Mouse (Mus musculus) gastrocnemius, adult 2 months (tissue): ENCODE data around the gene Pdia5. TPM values are rescaled to one million over a fixed set of nuclear protein-coding genes. Genes with fewer than 3 reads are reported as not detected.

ENCODE experiments used
- DNase-seq: peaks from one replicate; pipeline ENCODE4 v3.0.0; 2022
- H3K27ac ChIP-seq: fragments of 200-600 bp; 2 replicates; pipeline ENCODE4 v1.8.1; 2022; ENCODE audit warnings: mild to moderate bottlenecking
- H3K4me3 ChIP-seq: fragments of 200-600 bp; 2 replicates; pipeline ENCODE4 v1.8.1; 2022; ENCODE audit warnings: mild to moderate bottlenecking, moderate library complexity
- CTCF ChIP-seq: fragments of 200-600 bp; IDR thresholded peaks from 2 replicates; pipeline ENCODE4 v1.8.1; 2022; ENCODE audit warnings: antibody characterized with exemption, mild to moderate bottlenecking, moderate library complexity
- intact Hi-C: fragments of 180-260 bp; cut with DNase I; formaldehyde crosslinking; loops from one replicate; pipeline ENCODE4 v1.15.1; 2025
- total RNA-seq, 2 experiments: library from RNA; stranded (reverse); gene quantifications; 2 replicates each; pipeline ENCODE4 v1.2.3; 2021

Pdia5 gene
- total RNA-seq, 2 experiments from 2014 or later, result 1.2 to 2.5 TPM

DNA sequence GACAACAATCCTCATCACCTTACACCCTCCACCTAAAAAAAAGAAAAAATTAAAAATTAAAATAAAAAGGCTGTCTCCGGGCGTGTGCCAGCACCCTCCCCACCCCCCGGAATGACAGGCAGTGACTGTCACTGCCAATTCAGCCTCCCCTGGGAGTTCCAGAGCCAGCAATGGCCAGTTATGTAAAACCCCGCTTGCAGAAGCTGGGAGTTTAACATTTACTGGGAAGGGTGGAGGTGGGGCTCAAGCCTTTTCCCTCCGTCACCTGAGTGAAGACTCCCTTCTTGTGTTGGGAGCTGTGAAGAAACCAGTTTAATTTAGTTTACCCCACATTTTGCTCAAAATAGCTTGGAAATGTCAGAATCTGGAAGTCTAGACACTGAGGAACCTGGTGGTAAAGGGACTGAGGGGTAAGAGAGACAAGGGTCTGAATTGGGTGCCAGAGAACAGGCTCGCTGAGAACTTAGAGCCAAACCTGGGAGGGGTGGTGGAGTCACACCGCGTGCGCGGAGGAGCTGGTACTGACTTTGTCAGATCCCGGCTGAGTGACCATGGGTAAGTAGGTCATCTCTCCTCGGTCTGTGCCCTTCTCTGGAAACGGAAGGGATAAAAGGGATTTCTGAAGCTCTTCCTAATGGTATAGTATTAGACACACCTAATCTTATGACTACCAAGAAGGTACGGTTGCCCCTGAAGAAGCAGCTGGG, 18.0 kb downstream of the Pdia5 start:
- peak overlapping the region; percentile 2; the same call in 1 of the 2 replicates for H3K27ac ChIP-seq
- intact Hi-C loops, result no loop called here
- no peak overlapping the region for H3K4me3 ChIP-seq
- DNase-seq, result no peak
- TF ChIP-seq CTCF, result no peak

DNA sequence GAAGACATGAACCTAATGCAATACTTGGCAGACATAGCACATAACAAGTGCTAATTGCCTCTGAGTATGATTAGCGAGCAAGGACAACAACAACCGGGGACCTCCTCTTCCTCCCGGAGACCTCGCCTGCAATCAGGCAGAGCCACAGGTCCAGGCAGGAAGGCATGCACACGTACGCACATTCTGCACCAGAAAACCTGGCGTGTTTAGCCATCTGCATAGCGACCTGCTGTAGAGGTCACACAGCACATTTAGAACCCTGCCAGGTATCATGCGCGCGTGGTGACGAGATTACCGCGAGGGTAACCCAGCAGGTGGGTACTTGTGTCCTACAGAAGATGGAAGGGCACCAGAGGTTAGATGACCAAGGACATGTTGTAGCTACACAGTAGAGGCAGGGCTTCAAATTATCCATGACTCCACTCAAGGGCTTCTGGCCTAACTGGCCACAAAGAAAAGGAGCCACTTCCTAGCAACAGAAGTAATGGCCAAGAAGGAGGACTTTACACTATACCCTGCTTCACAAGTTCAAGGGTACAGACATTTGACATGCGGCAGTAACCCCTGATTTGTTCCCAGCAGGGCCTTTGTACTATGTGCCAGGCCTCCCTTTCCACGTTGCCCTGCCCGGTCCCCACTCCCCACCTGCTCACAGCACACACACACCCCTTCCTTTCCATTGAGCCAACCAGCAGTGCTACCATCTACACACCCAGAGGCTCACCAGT, 18.7 kb downstream of the Pdia5 start:
- intact Hi-C loops, result no loop called here
- DNase-seq, result no peak
- Histone ChIP-seq H3K27ac (peak overlapping the region; percentile 57), H3K4me3 (no peak overlapping the region)
- no peak for TF ChIP-seq CTCF

GRCm38 (mm10) chr16:35470983-35471382, 19.7 kb downstream of the Pdia5 start:
- no peak overlapping the region for H3K4me3 ChIP-seq
- H3K27ac ChIP-seq, result no peak overlapping the region
- no peak for DNase-seq
- intact Hi-C loops, result no loop called here
- TF ChIP-seq CTCF, result no peak

DNA sequence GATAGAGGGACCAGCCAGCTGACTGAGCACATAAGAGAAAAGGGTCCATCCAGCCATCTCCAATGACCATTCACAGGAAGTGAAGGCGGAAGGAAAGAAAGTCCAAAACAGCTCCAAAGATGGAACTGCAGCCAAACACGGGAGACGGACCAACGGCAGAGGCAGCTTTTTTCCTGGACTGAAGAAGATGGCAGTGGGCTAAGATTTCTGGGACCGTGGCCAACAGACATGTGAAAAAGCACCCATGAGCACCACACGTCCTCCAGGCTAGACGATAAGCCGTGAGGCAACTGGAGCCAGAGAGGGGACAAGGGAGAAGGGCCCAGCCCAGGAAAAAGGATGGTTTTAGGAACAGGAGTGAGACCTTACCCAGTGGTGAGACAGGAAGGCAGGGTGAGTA, 20.6 kb downstream of the Pdia5 start:
- DNase-seq, result no peak
- intact Hi-C loops, result no loop called here
- TF ChIP-seq CTCF, result no peak
- Histone ChIP-seq H3K4me3 (no peak overlapping the region), H3K27ac (no peak overlapping the region)

GRCm38 (mm10) chr16:35469016-35469415, 21.7 kb downstream of the Pdia5 start:
- Histone ChIP-seq H3K27ac (no peak overlapping the region), H3K4me3 (no peak overlapping the region)
- intact Hi-C loops, result no loop called here
- TF ChIP-seq CTCF, result no peak
- no peak for DNase-seq

GRCm38 (mm10) chr16:35467044-35467443, 23.6 kb downstream of the Pdia5 start:
- intact Hi-C loops, result no loop called here

DNA sequence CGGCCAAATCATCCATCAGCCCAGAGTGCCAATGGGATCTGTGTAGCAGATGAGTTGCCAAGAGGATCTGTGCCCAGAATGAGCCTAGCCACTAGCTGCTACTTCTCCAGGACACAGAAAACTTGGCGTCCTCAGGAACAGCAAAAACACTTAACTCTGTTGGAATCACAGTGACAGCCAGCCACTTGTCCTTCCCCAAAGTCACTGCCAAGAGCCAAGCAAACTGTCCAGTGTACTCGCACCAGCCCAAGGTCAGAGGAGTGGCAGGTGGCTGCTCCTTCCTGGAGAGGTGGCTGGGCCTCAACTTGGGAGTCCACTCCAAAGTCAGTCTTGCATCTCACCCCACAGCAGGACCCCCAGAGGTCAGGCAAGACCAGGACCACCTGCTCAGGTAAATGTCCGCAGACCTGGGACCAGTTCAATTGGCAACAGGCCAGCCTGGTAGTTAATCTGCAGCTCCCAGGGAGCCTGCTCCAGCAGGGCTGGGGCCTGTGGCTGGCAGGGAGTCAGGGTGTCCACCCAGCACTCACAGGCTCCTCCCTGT, 24.8 kb downstream of the Pdia5 start:
- Histone ChIP-seq H3K4me3 (no peak overlapping the region), H3K27ac (no peak overlapping the region)
- intact Hi-C loops, result no loop called here
- no peak for TF ChIP-seq CTCF
- no peak for DNase-seq

More at GRCm38 (mm10) chr16:35467044-35467443, 23.6 kb downstream of the Pdia5 start:
- H3K4me3 ChIP-seq, result no peak overlapping the region
- no peak for TF ChIP-seq CTCF
- no peak for DNase-seq
- no peak overlapping the region for H3K27ac ChIP-seq

DNA sequence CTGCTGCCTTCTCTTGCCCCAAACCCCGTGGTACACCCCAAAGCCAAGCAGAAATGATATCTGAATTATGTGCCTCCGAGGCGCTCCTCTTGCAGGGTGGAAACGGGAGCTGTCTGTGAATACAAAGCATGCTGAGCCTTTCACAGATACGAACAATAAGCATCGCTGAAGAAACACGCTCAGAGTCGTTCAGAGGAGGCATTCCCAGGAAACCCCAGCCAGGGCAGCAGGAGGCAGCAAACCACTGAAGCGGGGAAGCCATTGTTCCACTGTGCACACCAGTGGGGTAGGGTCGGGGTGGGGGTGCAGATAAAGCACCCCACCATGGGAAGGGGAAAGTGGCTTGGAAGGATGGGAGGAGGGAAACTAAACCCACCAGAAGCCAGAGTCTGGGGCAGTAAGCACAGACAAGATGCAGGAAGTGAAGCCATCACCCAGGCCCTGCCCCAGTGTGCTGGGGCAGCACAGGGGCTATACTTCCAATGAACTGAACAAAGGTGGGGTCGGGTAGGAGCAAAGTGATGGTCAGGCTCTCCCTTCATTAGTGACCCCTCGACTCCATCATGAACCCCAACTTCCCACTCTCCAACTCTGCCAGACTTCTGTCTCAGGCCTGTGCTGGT, 25.9 kb downstream of the Pdia5 start:
- TF ChIP-seq CTCF, result no peak
- Histone ChIP-seq H3K27ac (no peak overlapping the region), H3K4me3 (no peak overlapping the region)
- intact Hi-C loops, result no loop called here
- DNase-seq, result no peak

DNA sequence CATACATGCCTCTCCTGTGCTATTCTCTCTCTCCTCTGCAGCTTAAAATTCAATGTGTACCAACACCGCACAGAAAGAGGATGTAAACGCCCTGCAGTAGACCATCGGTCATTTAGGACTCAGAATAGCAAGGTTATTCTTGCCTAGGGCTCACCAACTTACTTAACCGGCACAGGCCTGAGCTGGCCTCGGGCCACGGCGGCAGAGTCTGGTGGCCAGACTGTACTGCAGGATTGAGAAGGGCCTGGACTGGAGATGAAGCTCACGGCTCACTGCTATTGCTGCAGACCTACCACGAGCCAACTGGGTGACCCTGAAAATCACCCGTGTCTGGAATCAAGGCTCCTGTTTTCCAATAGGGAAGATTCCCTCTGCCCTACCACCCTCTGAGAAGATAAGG, 27.0 kb downstream of the Pdia5 start:
- no peak for TF ChIP-seq CTCF
- intact Hi-C loops, result no loop called here
- no peak for DNase-seq
- H3K4me3 ChIP-seq, result no peak overlapping the region
- no peak overlapping the region for H3K27ac ChIP-seq

GRCm38 (mm10) chr16:35462955-35463354, 27.7 kb downstream of the Pdia5 start:
- Histone ChIP-seq H3K27ac (no peak overlapping the region), H3K4me3 (no peak overlapping the region)
- intact Hi-C loops, result no loop called here
- no peak for DNase-seq
- no peak for TF ChIP-seq CTCF

DNA sequence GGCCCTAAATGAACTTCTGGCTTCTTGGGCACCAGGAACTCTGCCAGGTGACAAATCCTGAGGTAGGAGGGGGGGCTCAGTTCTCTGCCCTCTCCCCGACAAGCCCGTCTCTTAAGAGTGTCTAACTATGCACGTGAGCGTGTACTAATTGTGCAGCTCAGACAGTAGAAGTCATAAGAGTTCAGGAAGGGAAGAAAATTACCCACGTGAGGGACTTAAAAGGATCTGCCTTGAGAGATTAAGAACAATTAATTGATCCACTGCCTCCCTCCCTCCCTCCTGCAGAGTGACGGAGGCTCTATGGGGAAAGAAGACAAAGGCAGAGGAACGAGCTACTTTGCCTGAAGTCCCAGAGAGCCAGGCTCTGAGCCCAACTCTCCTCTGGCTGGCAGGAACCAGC, 31.1 kb downstream of the Pdia5 start:
- Histone ChIP-seq H3K27ac (no peak overlapping the region), H3K4me3 (no peak overlapping the region)
- peak; percentile 3 for DNase-seq
- intact Hi-C loops, result no loop called here
- no peak for TF ChIP-seq CTCF

GRCm38 (mm10) chr16:35458297-35458696, 32.4 kb downstream of the Pdia5 start:
- DNase-seq, result peak; percentile 5
- H3K4me3 ChIP-seq, result no peak overlapping the region
- intact Hi-C loops, result no loop called here
- no peak for TF ChIP-seq CTCF
- no peak overlapping the region for H3K27ac ChIP-seq

DNA sequence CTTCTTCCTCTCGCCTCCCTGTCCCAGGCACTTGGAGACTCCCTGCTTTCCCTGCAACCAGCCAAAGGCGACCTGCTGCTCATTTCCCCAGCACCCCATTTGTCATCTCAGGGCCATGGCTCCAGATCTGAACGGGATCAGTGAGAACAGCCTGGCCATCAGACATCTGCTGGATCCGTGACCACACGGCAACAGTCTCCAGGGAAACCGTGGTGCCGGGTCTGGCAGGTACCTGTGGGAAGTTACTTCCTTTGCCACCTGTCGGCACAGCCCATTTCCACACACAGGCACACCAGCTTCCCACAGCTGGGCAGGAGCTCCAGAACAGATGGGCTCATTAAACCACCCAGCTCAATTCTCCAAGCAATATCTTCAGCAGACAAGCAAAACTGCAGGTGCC, 33.2 kb downstream of the Pdia5 start:
- no peak for TF ChIP-seq CTCF
- DNase-seq, result peak; percentile 4
- intact Hi-C loops, result no loop called here
- Histone ChIP-seq H3K27ac (no peak overlapping the region), H3K4me3 (no peak overlapping the region)
